Mouse (Mus musculus) adrenal gland, adult 18-20 months (tissue): ENCODE measurements at regions not wholly inside any gene's neighbourhood (a gene's known extent, or its start where the extent isn't known, plus 50 kb on each side); places are given as distances from the start of the nearest gene placed in this dataset.

ENCODE experiments used
- DNase-seq, 2 experiments: peaks; one replicate each; pipeline ENCODE4 v3.0.0; 2021 to 2022; ENCODE audit warnings: low spot score in 2 of 2

GRCm38 (mm10) chr8:8931746-8932145, 241.4 kb upstream of the Arglu1 start:
- no peak for DNase-seq

GRCm38 (mm10) chr8:8928074-8928862, 237.9 kb upstream of the Arglu1 start:
- DNase-seq = no peak

- no peak for DNase-seq
These were observed 231.1 kb upstream of the Arglu1 start for GRCm38 (mm10) chr8:8921446-8921845.

- DNase-seq = no peak
These were observed 229.5 kb upstream of the Arglu1 start for GRCm38 (mm10) chr8:8919582-8920503.

GRCm38 (mm10) chr8:8919040-8919439, 228.7 kb upstream of the Arglu1 start:
- no peak for DNase-seq

- no peak for DNase-seq
These were observed 217.3 kb upstream of the Arglu1 start for GRCm38 (mm10) chr8:8907478-8908165.

- no peak for DNase-seq
These were observed 202.7 kb upstream of the Arglu1 start for GRCm38 (mm10) chr8:8892996-8893395.

GRCm38 (mm10) chr8:8877286-8877685, 187.0 kb upstream of the Arglu1 start:
- no peak for DNase-seq

- no peak for DNase-seq
These were observed 186.6 kb upstream of the Arglu1 start for GRCm38 (mm10) chr8:8876879-8877278.

- no peak for DNase-seq
These were observed 186.1 kb upstream of the Arglu1 start for GRCm38 (mm10) chr8:8876469-8876868.

- no peak for DNase-seq
These were observed 181.6 kb upstream of the Arglu1 start for GRCm38 (mm10) chr8:8871938-8872337.

- no peak for DNase-seq
These were observed 180.7 kb upstream of the Arglu1 start for GRCm38 (mm10) chr8:8871039-8871438.

- no peak for DNase-seq
These were observed 180.2 kb upstream of the Arglu1 start for GRCm38 (mm10) chr8:8870487-8870886.

GRCm38 (mm10) chr8:8869338-8869737, 179.0 kb upstream of the Arglu1 start:
- no peak for DNase-seq

GRCm38 (mm10) chr8:8867924-8868323, 177.6 kb upstream of the Arglu1 start:
- no peak for DNase-seq

GRCm38 (mm10) chr8:8867126-8867777, 176.9 kb upstream of the Arglu1 start:
- DNase-seq = no peak

- no peak for DNase-seq
These were observed 172.4 kb upstream of the Arglu1 start for GRCm38 (mm10) chr8:8862767-8863166.

- DNase-seq = no peak
These were observed 171.1 kb upstream of the Arglu1 start for GRCm38 (mm10) chr8:8861331-8861940.

GRCm38 (mm10) chr8:8858636-8859035, 168.3 kb upstream of the Arglu1 start:
- DNase-seq = no peak

- no peak for DNase-seq
These were observed 162.5 kb upstream of the Arglu1 start for GRCm38 (mm10) chr8:8852656-8853366.
